Mouse (Mus musculus): Measurements from ENCODE around the gene Med11.

Med11 gene

GRCm38 (mm10) chr11:70502018-70502417 lies 50.3 kb downstream of the Med11 start:
- DNase-seq (ENCODE audit: low read depth, low spot score), result no peak

All from telencephalon, adult 2 months (tissue).